Mouse (Mus musculus) MEL (cell line): ENCODE measurements around the gene Pcdh17. TPM values are rescaled to one million over a fixed set of nuclear protein-coding genes. Genes with fewer than 3 reads are reported as not detected.

Experiments used
- DNase-seq: peaks from one replicate; pipeline ENCODE4 v3.0.0; 2011; ENCODE audit warnings: low read depth, low spot score
- H3K27ac ChIP-seq: 2 replicates; pipeline ENCODE4 v1.5.1; 2012; ENCODE audit warnings: low read depth, mild to moderate bottlenecking, control low read depth, low read length, moderate library complexity; ENCODE audit not compliant: control insufficient read depth
- H3K27me3 ChIP-seq, 2 experiments: fragments of 150-350 bp in 1 of 2; sonication (generic) in 1 of 2; 2 replicates each; pipeline ENCODE4 v1.6.1; 2012; ENCODE audit warnings: low read length in 2 of 2, mild to moderate bottlenecking in 2 of 2, improper control_type of control experiment in 1 of 2, moderate library complexity in 1 of 2; ENCODE audit not compliant: insufficient read depth in 2 of 2, control insufficient read depth in 1 of 2
- H3K36me3 ChIP-seq, 2 experiments: 2 replicates each; pipeline ENCODE4 v1.6.1; 2012 to 2014; ENCODE audit warnings: low read length in 2 of 2, improper control_type of control experiment in 1 of 2, inconsistent platforms in 1 of 2, mild to moderate bottlenecking in 1 of 2; ENCODE audit not compliant: insufficient read depth in 2 of 2, control insufficient read depth in 1 of 2
- H3K4me1 ChIP-seq, 2 experiments: fragments of 150-350 bp in 1 of 2; sonication (generic) in 1 of 2; 2 replicates each; pipeline ENCODE4 v1.6.1; 2012; ENCODE audit warnings: low read length in 2 of 2, improper control_type of control experiment in 1 of 2, mild to moderate bottlenecking in 1 of 2; ENCODE audit not compliant: insufficient read depth in 2 of 2, control insufficient read depth in 1 of 2
- H3K4me3 ChIP-seq, 2 experiments: fragments of 150-350 bp in 1 of 2; sonication (generic) in 1 of 2; 2 replicates each; pipeline ENCODE4 v1.5.1; 2012; ENCODE audit warnings: low read depth in 2 of 2, low read length in 2 of 2, mild to moderate bottlenecking in 2 of 2, moderate library complexity in 2 of 2, control low read depth in 1 of 2, improper control_type of control experiment in 1 of 2; ENCODE audit not compliant: control insufficient read depth in 1 of 2, insufficient read depth in 1 of 2
- H3K79me2 ChIP-seq: 2 replicates; pipeline ENCODE4 v1.6.1; 2012; ENCODE audit warnings: mild to moderate bottlenecking, low read length, moderate library complexity; ENCODE audit not compliant: control insufficient read depth, poor library complexity, insufficient read depth
- H3K9ac ChIP-seq: 2 replicates; pipeline ENCODE4 v1.6.1; 2012; ENCODE audit warnings: low read depth, mild to moderate bottlenecking, control low read depth, low read length, moderate library complexity; ENCODE audit not compliant: control insufficient read depth, poor library complexity, severe bottlenecking
- H3K9me3 ChIP-seq: fragments of 150-350 bp; sonication (generic); replicated peaks from 2 replicates; pipeline ENCODE4 v1.6.1; 2012; ENCODE audit warnings: mild to moderate bottlenecking, low read length, improper control_type of control experiment, moderate library complexity; ENCODE audit not compliant: insufficient read depth
- BHLHE40 ChIP-seq: IDR thresholded peaks from 2 replicates; pipeline ENCODE4 v1.6.1; 2012; ENCODE audit warnings: low read depth, mild to moderate bottlenecking, inconsistent platforms, low read length, improper control_type of control experiment, borderline replicate concordance
- CHD1 ChIP-seq: IDR thresholded peaks from 2 replicates; pipeline ENCODE4 v1.6.1; 2012; ENCODE audit warnings: low read depth, mild to moderate bottlenecking, inconsistent platforms, low read length, improper control_type of control experiment
- CHD2 ChIP-seq: IDR thresholded peaks from 2 replicates; pipeline ENCODE4 v1.6.1; 2011; ENCODE audit warnings: low read length, improper control_type of control experiment
- ELF1 ChIP-seq: IDR thresholded peaks from 2 replicates; pipeline ENCODE4 v1.6.1; 2014; ENCODE audit warnings: low read depth, mild to moderate bottlenecking, inconsistent platforms, low read length, improper control_type of control experiment, moderate library complexity
- EP300 ChIP-seq, 2 experiments: IDR thresholded peaks; 2 replicates each; pipeline ENCODE4 v1.6.1; 2011; ENCODE audit warnings: improper control_type of control experiment in 2 of 2, low read length in 2 of 2, low read depth in 1 of 2, mild to moderate bottlenecking in 1 of 2
- GATA1 ChIP-seq: IDR thresholded peaks from 2 replicates; pipeline ENCODE4 v1.6.1; 2011; ENCODE audit warnings: low read depth, low read length, improper control_type of control experiment
- JUND ChIP-seq: IDR thresholded peaks from 2 replicates; pipeline ENCODE4 v1.6.1; 2011; ENCODE audit warnings: low read depth, mild to moderate bottlenecking, improper control_type of control experiment, low read length
- KAT2A ChIP-seq: conservative IDR thresholded peaks from 2 replicates; pipeline ENCODE4 v1.6.1; 2012; ENCODE audit warnings: low read depth, low read length, improper control_type of control experiment, inconsistent platforms
- MAX ChIP-seq: IDR thresholded peaks from 2 replicates; pipeline ENCODE4 v1.6.1; 2011; ENCODE audit warnings: low read length, improper control_type of control experiment
- MXI1 ChIP-seq: IDR thresholded peaks from 2 replicates; pipeline ENCODE4 v1.6.1; 2011; ENCODE audit warnings: mild to moderate bottlenecking, low read depth, low read length, improper control_type of control experiment
- MYC ChIP-seq: IDR thresholded peaks from 2 replicates; pipeline ENCODE4 v1.6.1; 2011; ENCODE audit warnings: low read depth, mild to moderate bottlenecking, low read length, improper control_type of control experiment, moderate library complexity
- NELFE ChIP-seq: IDR thresholded peaks from 2 replicates; pipeline ENCODE4 v1.6.1; 2011; ENCODE audit warnings: low read depth, low read length, improper control_type of control experiment
- POLR2AphosphoS5 ChIP-seq: IDR thresholded peaks from 2 replicates; pipeline ENCODE4 v1.6.1; 2012; ENCODE audit warnings: low read depth, borderline replicate concordance, mild to moderate bottlenecking, inconsistent platforms, low read length, moderate library complexity, mixed read lengths
- SIN3A ChIP-seq: IDR thresholded peaks from 2 replicates; pipeline ENCODE4 v1.6.1; 2012; ENCODE audit warnings: low read length, improper control_type of control experiment, inconsistent platforms
- SMC3 ChIP-seq: IDR thresholded peaks from 2 replicates; pipeline ENCODE4 v1.6.1; 2011; ENCODE audit warnings: low read depth, low read length, improper control_type of control experiment
- TBP ChIP-seq: IDR thresholded peaks from 2 replicates; pipeline ENCODE4 v1.8.0; 2011; ENCODE audit warnings: low read depth, low read length, improper control_type of control experiment
- TCF12 ChIP-seq: IDR thresholded peaks from 2 replicates; pipeline ENCODE4 v1.6.1; 2014; ENCODE audit warnings: low read depth, mild to moderate bottlenecking, inconsistent platforms, low read length, improper control_type of control experiment, moderate library complexity
- ZC3H11A ChIP-seq: IDR thresholded peaks from 2 replicates; pipeline ENCODE4 v1.6.1; 2012; ENCODE audit warnings: low read depth, mild to moderate bottlenecking, inconsistent platforms, low read length, improper control_type of control experiment
- ZKSCAN1 ChIP-seq: IDR thresholded peaks from 2 replicates; pipeline ENCODE4 v1.6.1; 2012; ENCODE audit warnings: low read depth, mild to moderate bottlenecking, inconsistent platforms, low read length, improper control_type of control experiment, moderate library complexity
- ZMIZ1 ChIP-seq: IDR thresholded peaks from 2 replicates; pipeline ENCODE4 v1.6.1; 2012; ENCODE audit warnings: low read depth, mild to moderate bottlenecking, inconsistent platforms, low read length, improper control_type of control experiment, moderate library complexity
- polyA plus RNA-seq, 2 experiments: library from polyadenylated mRNA; stranded (reverse) in 1 of 2; unstranded in 1 of 2; fragments of >175 nt in 1 of 2; fragments of >200 nt in 1 of 2; gene quantifications; 2 replicates each; pipeline versions ENCODE4 v1.2.1 to v1.2.4; 2012; ENCODE audit warnings: low replicate concordance in 2 of 2, low read depth in 1 of 2; ENCODE audit not compliant: insufficient read length in 2 of 2, insufficient read depth in 1 of 2, missing spikeins in 1 of 2
- total RNA-seq: library from RNA; depleted of rRNA; stranded (reverse); fragments of 300-350 nt; gene quantifications from 2 replicates; pipeline ENCODE4 v1.2.3, GENCODE M21; 2012

The Pcdh17 gene
- total and polyA plus RNA-seq, 3 experiments: not detected

- no peaks in the 10 kb centered on the region for H3K4me1 ChIP-seq
- H3K27ac ChIP-seq: no peak overlapping the region
- H3K79me2 ChIP-seq: no peaks in the 10 kb centered on the region
- no peak overlapping the region for H3K9ac ChIP-seq
- H3K36me3 ChIP-seq: no peaks in the 10 kb centered on the region
- TF ChIP-seq TCF12 (no peak), CHD1 (no peak), MAX (no peak), ELF1 (no peak), ZMIZ1 (no peak), MXI1 (no peak), SIN3A (no peak), EP300 (IDR thresholded peaks at IDR 0.05; ENCODE audit: low read depth in 1 of 2, low read length in 2 of 2) (no peak), BHLHE40 (no peak), GATA1 (no peak), CHD2 (no peak), ZC3H11A (no peak), TBP (no peak), ZKSCAN1 (no peak), POLR2AphosphoS5 (no peak), JUND (no peak), SMC3 (no peak), NELFE (no peak), KAT2A (no peak), MYC (no peak)
- no peak for DNase-seq
- H3K9me3 ChIP-seq: no peaks in the 10 kb centered on the region
- H3K27me3 ChIP-seq: no peaks in the 10 kb centered on the region
- H3K4me3 ChIP-seq: no peak overlapping the region
Observed at GRCm38 (mm10) chr14:84444663-84445502, 1.5 kb downstream of the Pcdh17 start.
